Mouse (Mus musculus): ENCODE results near the gene Sema6c. TPM values are rescaled to one million over a fixed set of nuclear protein-coding genes. Genes with fewer than 3 reads are reported as not detected.
A peak's percentile ranks its signal among the peaks of the same experiment; 100 is the strongest.
"Not testable (repeated sequence)": the region's sequence is repeated elsewhere in the genome, so short reads cannot be mapped to it uniquely, and the experiment has no call there.

Gene Sema6c
- 10 to 100 TPM; 71.4 to 75.0 TPM for total RNA-seq (2021)
- long read RNA-seq, partial matches to known transcripts = 5 of 46 reads
- long read RNA-seq, other reads (novel, unspliced or antisense) = 38 of 46 reads

- peak; percentile 79 to 89 for DNase-seq (ENCODE audit: low spot score in 2 of 2)
Observed at GRCm38 (mm10) chr3:95159987-95160963, at the start of gene Sema6c. Sema6c (plus strand) TSS chr3:95160457.

GRCm38 (mm10) chr3:95110911-95111726 is 49.1 kb upstream of the Sema6c start, which contains the start of gene Vps72:
Vps72 (plus strand) TSS chr3:95111022.
- DNase-seq (ENCODE audit: low spot score in 2 of 2) = peak; percentile 86 to 92

- no peak for DNase-seq (ENCODE audit: low spot score in 2 of 2)
Observed at GRCm38 (mm10) chr3:95112760-95113159, 47.5 kb upstream of the Sema6c start.

- DNase-seq (ENCODE audit: low spot score in 2 of 2) = no peak
Observed at GRCm38 (mm10) chr3:95117751-95118150, 42.5 kb upstream of the Sema6c start.

GRCm38 (mm10) chr3:95121580-95121979 is 38.7 kb upstream of the Sema6c start:
- no peak for DNase-seq (ENCODE audit: low spot score in 2 of 2)

GRCm38 (mm10) chr3:95124246-95124645 is 36.0 kb upstream of the Sema6c start, which contains the start of gene Tmod4:
Tmod4 (plus strand) TSS chr3:95124476.
- DNase-seq (ENCODE audit: low spot score in 2 of 2) = no peak

- DNase-seq (ENCODE audit: low spot score in 2 of 2) = peak; percentile 61 to 69
Observed at GRCm38 (mm10) chr3:95124972-95125371, 35.3 kb upstream of the Sema6c start.

- DNase-seq (ENCODE audit: low spot score in 2 of 2) = no peak
Observed at GRCm38 (mm10) chr3:95129226-95129651, 31.0 kb upstream of the Sema6c start.

GRCm38 (mm10) chr3:95130081-95130480 is 30.2 kb upstream of the Sema6c start:
- no peak for DNase-seq (ENCODE audit: low spot score in 2 of 2)

GRCm38 (mm10) chr3:95132389-95132788 is 27.9 kb upstream of the Sema6c start:
- DNase-seq (ENCODE audit: low spot score in 2 of 2) = not testable (repeated sequence)

- no peak for DNase-seq (ENCODE audit: low spot score in 2 of 2)
Observed at GRCm38 (mm10) chr3:95133176-95133575, 27.1 kb upstream of the Sema6c start.

- DNase-seq (ENCODE audit: low spot score in 2 of 2) = peak; percentile 79 to 84
Observed at GRCm38 (mm10) chr3:95133680-95134101, 26.6 kb upstream of the Sema6c start, which contains the start of the genes Scnm1 and Lysmd1. Scnm1 (minus strand) TSS chr3:95134011. Lysmd1 (plus strand) TSS chr3:95134088.

GRCm38 (mm10) chr3:95134133-95134532 is 26.1 kb upstream of the Sema6c start:
- DNase-seq (ENCODE audit: low spot score in 2 of 2) = not testable (repeated sequence)

- peak in 1 of 2 experiments; percentile 44 for DNase-seq (ENCODE audit: low spot score in 2 of 2)
Observed at GRCm38 (mm10) chr3:95135023-95135422, 25.2 kb upstream of the Sema6c start.

GRCm38 (mm10) chr3:95135433-95136052 is 24.7 kb upstream of the Sema6c start:
- DNase-seq (ENCODE audit: low spot score in 2 of 2) = no peak

GRCm38 (mm10) chr3:95136336-95136735 is 23.9 kb upstream of the Sema6c start:
- DNase-seq (ENCODE audit: low spot score in 2 of 2) = no peak

- no peak for DNase-seq (ENCODE audit: low spot score in 2 of 2)
Observed at GRCm38 (mm10) chr3:95139586-95140288, 20.5 kb upstream of the Sema6c start.

GRCm38 (mm10) chr3:95140289-95140595 is 20.0 kb upstream of the Sema6c start:
- DNase-seq (ENCODE audit: low spot score in 2 of 2) = no peak

GRCm38 (mm10) chr3:95140795-95141194 is 19.5 kb upstream of the Sema6c start:
- DNase-seq (ENCODE audit: low spot score in 2 of 2) = no peak

- DNase-seq (ENCODE audit: low spot score in 2 of 2) = no peak
Observed at GRCm38 (mm10) chr3:95141474-95141873, 18.8 kb upstream of the Sema6c start.
